Mouse (Mus musculus): ENCODE data around the gene Mpi.

Mpi gene

GRCm38 (mm10) chr9:57524439-57524838, 28.1 kb downstream of the Mpi start:
- DNase-seq (ENCODE audit: extremely low read depth, low read depth), result no peak

- DNase-seq (ENCODE audit: extremely low read depth, low read depth), result no peak
These were observed 28.8 kb downstream of the Mpi start for GRCm38 (mm10) chr9:57523754-57524153.

GRCm38 (mm10) chr9:57522861-57523246, 29.7 kb downstream of the Mpi start:
- no peak for DNase-seq (ENCODE audit: extremely low read depth, low read depth)

GRCm38 (mm10) chr9:57522114-57522860, 30.3 kb downstream of the Mpi start:
- no peak for DNase-seq (ENCODE audit: extremely low read depth, low read depth)

- peak; percentile 66 for DNase-seq (ENCODE audit: extremely low read depth, low read depth)
These were observed 31.3 kb downstream of the Mpi start, which contains the start of gene Cox5a for GRCm38 (mm10) chr9:57521056-57521911. Gene Cox5a (plus strand): TSS chr9:57521274.

GRCm38 (mm10) chr9:57520375-57521055, 32.0 kb downstream of the Mpi start:
- no peak for DNase-seq (ENCODE audit: extremely low read depth, low read depth)

GRCm38 (mm10) chr9:57517113-57517512, 35.5 kb downstream of the Mpi start:
- DNase-seq (ENCODE audit: extremely low read depth, low read depth), result peak; percentile 60

- DNase-seq (ENCODE audit: extremely low read depth, low read depth), result no peak
These were observed 42.0 kb downstream of the Mpi start for GRCm38 (mm10) chr9:57510577-57510976.

GRCm38 (mm10) chr9:57505700-57506099, 46.9 kb downstream of the Mpi start:
- peak; percentile 89 for DNase-seq (ENCODE audit: extremely low read depth, low read depth)

GRCm38 (mm10) chr9:57504891-57505290, 47.7 kb downstream of the Mpi start:
- DNase-seq (ENCODE audit: extremely low read depth, low read depth), result no peak

- DNase-seq (ENCODE audit: extremely low read depth, low read depth), result no peak
These were observed 48.2 kb downstream of the Mpi start for GRCm38 (mm10) chr9:57504381-57504700.

- DNase-seq (ENCODE audit: extremely low read depth, low read depth), result no peak
These were observed 48.8 kb downstream of the Mpi start, which contains the start of gene Rpp25 for GRCm38 (mm10) chr9:57503622-57504380. Gene Rpp25 (plus strand): TSS chr9:57504026.

- no peak for DNase-seq (ENCODE audit: extremely low read depth, low read depth)
These were observed 49.5 kb downstream of the Mpi start for GRCm38 (mm10) chr9:57502911-57503621.

- no peak for DNase-seq (ENCODE audit: extremely low read depth, low read depth)
These were observed 50.7 kb downstream of the Mpi start for GRCm38 (mm10) chr9:57501861-57502260.

GRCm38 (mm10) chr9:57501452-57501851, 51.1 kb downstream of the Mpi start:
- no peak for DNase-seq (ENCODE audit: extremely low read depth, low read depth)

GRCm38 (mm10) chr9:57498536-57498935, 54.0 kb downstream of the Mpi start:
- DNase-seq (ENCODE audit: extremely low read depth, low read depth), result no peak

GRCm38 (mm10) chr9:57497236-57497635, 55.3 kb downstream of the Mpi start:
- DNase-seq (ENCODE audit: extremely low read depth, low read depth), result no peak

GRCm38 (mm10) chr9:57494970-57495369, 57.6 kb downstream of the Mpi start:
- DNase-seq (ENCODE audit: extremely low read depth, low read depth), result no peak

Measured in MEL-GATA-1-ER (cell line).